Mouse (Mus musculus) left cerebral cortex, adult 2 months (tissue): ENCODE data around the gene Cxcl3. TPM values are rescaled to one million over a fixed set of nuclear protein-coding genes. Genes with fewer than 3 reads are reported as not detected.

Source experiments
- DNase-seq, 2 experiments: peaks; one replicate each; pipeline ENCODE4 v3.0.0; 2021 to 2022; ENCODE audit warnings: low spot score in 2 of 2, mixed read lengths in 1 of 2; ENCODE audit errors: extremely low spot score in 1 of 2
- H3K27ac ChIP-seq: fragments of 200-600 bp; 2 replicates; pipeline ENCODE4 v1.8.1; 2022
- H3K4me3 ChIP-seq: fragments of 200-600 bp; 2 replicates; pipeline ENCODE4 v1.8.1; 2022
- CTCF ChIP-seq: fragments of 200-600 bp; IDR thresholded peaks from 2 replicates; pipeline ENCODE4 v1.8.1; 2022; ENCODE audit warnings: antibody characterized with exemption, mild to moderate bottlenecking, moderate library complexity
- intact Hi-C: fragments of 180-260 bp; cut with DNase I; formaldehyde crosslinking; loops from one replicate; pipeline ENCODE4 v1.15.1; 2025
- long read RNA-seq, 2 experiments: library from polyadenylated mRNA; stranded (forward); transcript quantifications; one replicate each; pipeline ENCODE4 v2.0.0; 2021; ENCODE audit warnings: borderline mapping rate in 2 of 2
- total RNA-seq, 2 experiments: library from RNA; stranded (reverse); gene quantifications; 2 replicates each; pipeline ENCODE4 v1.2.3; 2021

Gene Cxcl3
- not detected for total RNA-seq
- long read RNA-seq, experiment 1: 0 reads
- long read RNA-seq, experiment 2: 0 reads

- DNase-seq: no peak
- Histone ChIP-seq H3K27ac (no peak within 1 kb of the TSS), H3K4me3 (no peak within 1 kb of the TSS)
- intact Hi-C loops: loop anchor here (5.0 kb wide), 1 partner anchor 124 kb away; no protein-coding TSS in a partner anchor
- no peak; the same call in none of the 2 replicates for TF ChIP-seq CTCF
Observed at GRCm38 (mm10) chr5:90785659-90786588, at the start of gene Cxcl3. TSS of gene Cxcl3 (plus strand) at chr5:90786103.

- intact Hi-C loops: no loop called here
- Histone ChIP-seq H3K4me3 (no peak overlapping the region), H3K27ac (no peak overlapping the region)
- no peak for DNase-seq
- no peak for TF ChIP-seq CTCF
Observed at GRCm38 (mm10) chr5:90742029-90742428, 43.9 kb upstream of the Cxcl3 start.

GRCm38 (mm10) chr5:90753934-90754333 is 32.0 kb upstream of the Cxcl3 start:
- DNase-seq: no peak
- no peak overlapping the region for H3K27ac ChIP-seq
- H3K4me3 ChIP-seq: no peak overlapping the region
- no peak for TF ChIP-seq CTCF
- intact Hi-C loops: no loop called here

DNA sequence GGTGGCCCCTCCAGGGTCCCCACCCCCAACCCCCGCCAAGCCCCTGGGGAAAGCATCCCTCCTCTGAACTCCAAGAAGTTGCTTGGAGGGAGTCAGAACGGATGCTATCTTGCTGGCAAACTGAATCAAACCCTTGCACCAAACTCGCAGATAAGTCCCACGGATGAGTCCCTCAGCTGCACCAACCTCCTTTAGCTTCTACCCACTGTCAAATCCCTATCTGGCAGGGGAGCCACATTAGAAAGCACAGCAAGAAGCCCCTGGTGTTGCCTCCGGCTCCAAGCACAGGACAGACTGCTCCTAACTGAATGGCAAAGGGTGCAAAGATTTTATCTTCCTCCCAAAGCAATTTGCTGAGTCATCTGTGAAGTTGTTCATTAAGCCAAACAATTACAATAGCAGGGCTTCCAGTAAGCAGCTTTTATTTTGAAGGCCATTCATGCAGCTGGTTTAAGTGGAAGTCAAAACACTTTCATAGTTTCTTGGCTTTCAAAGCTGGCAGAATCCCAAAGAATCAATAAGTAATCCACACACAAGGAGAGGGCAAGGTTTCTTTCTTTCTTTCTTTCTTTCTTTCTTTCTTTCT is 27.8 kb upstream of the Cxcl3 start:
- H3K4me3 ChIP-seq: no peak overlapping the region
- no peak for TF ChIP-seq CTCF
- no peak overlapping the region for H3K27ac ChIP-seq
- DNase-seq: no peak
- intact Hi-C loops: no loop called here

DNA sequence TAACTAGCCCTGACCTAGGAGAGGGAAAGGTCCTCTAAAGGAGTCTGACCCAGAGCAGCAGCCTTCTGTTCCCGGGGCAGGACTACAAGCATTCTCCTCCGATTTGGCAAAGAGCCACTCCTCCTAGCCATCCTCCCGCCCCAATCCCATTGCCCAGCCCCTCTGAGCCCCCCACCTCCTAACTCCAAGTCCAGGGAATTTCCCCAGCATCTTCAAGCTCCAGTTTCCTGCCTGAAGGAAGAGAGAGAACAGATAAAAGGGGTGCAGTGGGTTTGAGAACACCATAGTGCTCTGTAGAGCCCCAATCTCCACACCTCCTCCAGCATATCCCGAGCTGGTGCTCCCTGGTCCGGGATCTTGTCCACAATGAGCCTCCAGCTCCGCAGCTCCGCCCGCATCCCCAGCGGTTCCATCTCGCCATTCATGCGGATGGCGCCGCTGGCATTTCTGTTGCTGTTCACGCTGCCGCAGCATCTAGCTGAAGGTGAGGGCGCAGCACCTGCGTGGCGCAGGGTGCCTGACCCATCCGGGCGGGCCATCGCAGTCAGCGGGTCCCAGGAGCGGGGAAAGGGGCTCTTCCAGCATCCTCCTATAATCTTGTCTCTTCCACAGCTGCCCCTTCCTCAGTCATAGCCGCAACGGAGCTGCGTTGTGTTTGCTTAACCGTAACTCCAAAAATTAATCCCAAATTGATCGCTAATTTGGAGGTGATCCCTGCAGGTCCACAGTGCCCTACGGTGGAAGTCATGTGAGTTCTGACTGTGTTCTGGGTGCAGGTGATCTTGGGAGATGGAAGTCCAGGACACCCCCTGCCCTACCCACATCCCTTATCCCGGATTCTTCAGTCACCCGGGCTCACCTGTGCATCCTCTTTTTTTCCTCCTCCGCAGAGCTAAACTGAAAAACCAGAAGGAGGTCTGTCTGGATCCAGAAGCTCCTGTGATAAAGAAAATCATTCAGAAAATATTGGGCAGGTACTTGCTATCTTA is 26.5 kb upstream of the Cxcl3 start, which contains the start of gene Cxcl5:
Gene Cxcl5 (plus strand): TSS at position 284 of the 989 bp plus-strand sequence.
- TF ChIP-seq CTCF: no peak
- Histone ChIP-seq H3K27ac (no peak within 1 kb of the TSS), H3K4me3 (peak within 1 kb of the TSS; percentile 46)
- intact Hi-C loops: no loop called here
- peak in 1 of 2 experiments; percentile 32 for DNase-seq

DNA sequence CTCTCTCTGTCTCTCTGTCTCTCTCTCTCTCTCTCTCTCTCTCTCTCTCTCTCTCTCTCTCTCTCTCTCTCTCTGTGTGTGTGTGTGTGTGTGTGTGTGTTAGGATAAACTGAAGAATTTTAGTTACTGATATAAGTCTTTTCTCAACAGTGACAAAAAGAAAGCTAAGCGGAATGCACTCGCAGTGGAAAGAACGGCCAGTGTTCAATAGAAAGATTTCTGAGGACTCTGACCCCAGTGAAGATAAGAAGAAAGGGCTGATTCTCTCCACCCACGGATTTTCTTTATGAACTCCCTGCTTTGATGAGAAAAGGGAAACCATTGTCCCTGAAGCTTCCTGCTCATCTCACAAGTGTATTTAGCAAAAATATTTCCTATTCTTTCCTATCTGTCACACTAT is 25.6 kb upstream of the Cxcl3 start:
- intact Hi-C loops: no loop called here
- no peak for TF ChIP-seq CTCF

GRCm38 (mm10) chr5:90760844-90761243 is 25.1 kb upstream of the Cxcl3 start:
- no peak for DNase-seq
- Histone ChIP-seq H3K27ac (no peak overlapping the region), H3K4me3 (no peak overlapping the region)
- TF ChIP-seq CTCF: no peak
- intact Hi-C loops: no loop called here

More for the DNA sequence above, 25.6 kb upstream of the Cxcl3 start:
- no peak for DNase-seq
- Histone ChIP-seq H3K4me3 (no peak overlapping the region), H3K27ac (no peak overlapping the region)

DNA sequence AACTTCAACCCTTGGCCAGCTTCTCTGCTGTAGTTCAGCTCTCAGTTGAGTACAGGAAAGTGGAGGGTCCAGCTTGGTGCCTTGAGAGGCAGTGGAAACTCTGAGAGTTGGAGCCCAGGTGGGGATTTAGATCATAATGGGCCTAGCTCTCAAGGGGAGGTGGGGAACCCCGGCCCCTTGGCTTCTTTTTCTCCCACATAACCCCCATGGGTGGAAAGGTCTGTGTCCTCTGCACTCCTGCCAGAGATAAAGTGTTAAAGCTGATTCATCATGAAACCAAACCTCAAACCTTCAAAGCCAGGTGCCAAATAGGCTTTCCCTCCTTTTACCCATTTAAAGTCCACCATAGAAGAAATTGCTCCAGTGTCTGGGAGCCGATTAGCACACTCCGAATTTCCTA is 24.1 kb upstream of the Cxcl3 start:
- H3K4me3 ChIP-seq: no peak overlapping the region
- intact Hi-C loops: no loop called here
- TF ChIP-seq CTCF: no peak
- DNase-seq: no peak
- no peak overlapping the region for H3K27ac ChIP-seq

GRCm38 (mm10) chr5:90763912-90764665 is 21.8 kb upstream of the Cxcl3 start:
- TF ChIP-seq CTCF: no peak
- Histone ChIP-seq H3K27ac (no peak overlapping the region), H3K4me3 (no peak overlapping the region)
- no peak for DNase-seq
- intact Hi-C loops: no loop called here

- no peak for DNase-seq
- no peak overlapping the region for H3K27ac ChIP-seq
- TF ChIP-seq CTCF: no peak
- H3K4me3 ChIP-seq: no peak overlapping the region
- intact Hi-C loops: no loop called here
Observed at GRCm38 (mm10) chr5:90765821-90766606, 19.9 kb upstream of the Cxcl3 start.
